Mouse (Mus musculus) testis, postnatal 14 days (tissue): ENCODE data around the gene Rbm12b1.
"Not testable (repeated sequence)": the region's sequence is repeated elsewhere in the genome, so short reads cannot be mapped to it uniquely, and the experiment has no call there.

Source experiments
- DNase-seq: peaks from one replicate; pipeline ENCODE4 v3.0.0; 2021; ENCODE audit warnings: low spot score

Gene Rbm12b1

GRCm38 (mm10) chr4:12140141-12140567, at the start of gene Rbm12b1:
Gene Rbm12b1, plus strand, starts transcription at chr4:12140264.
- DNase-seq = peak; percentile 85

GRCm38 (mm10) chr4:12140592-12141062, 563 bp downstream of the Rbm12b1 start:
- not testable (repeated sequence) for DNase-seq

- DNase-seq = not testable (repeated sequence)
Measured at GRCm38 (mm10) chr4:12141516-12141915, 1.5 kb downstream of the Rbm12b1 start.

GRCm38 (mm10) chr4:12147660-12148059, 7.6 kb downstream of the Rbm12b1 start:
- no peak for DNase-seq

DNA sequence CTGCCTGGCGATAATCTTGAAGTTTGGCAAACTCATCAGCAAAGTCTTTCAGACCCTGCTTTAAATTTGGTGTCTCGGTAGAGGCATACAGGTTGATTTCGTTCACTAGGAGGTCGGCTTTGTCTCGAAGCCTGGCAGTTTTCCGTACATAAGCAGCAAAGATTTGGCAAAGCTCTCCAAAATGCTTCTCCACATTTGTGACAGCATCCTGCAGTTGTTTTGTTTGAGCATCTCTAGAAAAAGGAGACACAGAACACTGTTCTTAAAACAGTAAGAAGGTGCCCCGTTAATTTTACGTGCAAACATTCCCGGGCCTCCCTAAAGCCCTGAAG, 30.9 kb downstream of the Rbm12b1 start:
- DNase-seq = no peak

DNA sequence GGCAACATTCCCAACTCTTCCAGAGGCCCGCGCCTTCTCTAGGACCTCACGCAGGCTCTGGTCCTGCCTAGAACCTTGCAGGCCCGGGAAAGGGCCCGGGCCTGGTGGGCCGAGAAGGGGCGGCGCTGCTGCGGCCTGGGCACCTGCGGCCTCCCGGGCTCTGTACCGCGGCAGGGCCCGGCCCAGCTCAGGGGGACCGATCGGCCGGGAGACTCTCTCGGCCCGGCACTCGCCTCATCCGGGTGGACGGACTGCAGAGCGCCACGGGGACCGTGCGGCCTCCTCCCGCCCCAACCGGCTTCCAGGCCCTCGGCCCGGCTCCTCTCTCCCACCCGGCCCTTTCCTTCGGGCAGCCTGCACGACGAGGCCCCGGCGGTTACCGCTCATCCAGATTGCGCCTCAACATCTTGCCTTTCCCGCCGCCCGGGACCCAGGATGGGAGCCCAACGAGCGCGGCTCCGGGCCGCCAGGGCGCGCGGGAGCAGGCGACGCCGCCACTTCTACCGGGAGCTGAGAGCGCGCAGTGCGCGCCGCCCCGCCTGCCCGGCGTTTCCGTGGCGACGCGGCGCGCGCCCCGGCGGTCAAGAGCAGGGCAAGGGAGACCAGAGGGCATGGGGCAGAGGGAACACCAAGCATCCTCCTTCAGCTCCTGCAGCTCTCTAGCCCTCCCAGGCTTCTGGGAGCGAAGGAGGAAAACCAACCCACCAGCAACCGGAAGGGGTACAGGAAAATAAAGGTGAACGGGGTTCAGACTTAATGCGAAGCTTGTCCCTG, 31.4 kb downstream of the Rbm12b1 start, which contains the start of gene Fam92a:
Fam92a (minus strand) TSS at position 698 of the 774 bp plus-strand sequence.
- DNase-seq = peak; percentile 76

DNA sequence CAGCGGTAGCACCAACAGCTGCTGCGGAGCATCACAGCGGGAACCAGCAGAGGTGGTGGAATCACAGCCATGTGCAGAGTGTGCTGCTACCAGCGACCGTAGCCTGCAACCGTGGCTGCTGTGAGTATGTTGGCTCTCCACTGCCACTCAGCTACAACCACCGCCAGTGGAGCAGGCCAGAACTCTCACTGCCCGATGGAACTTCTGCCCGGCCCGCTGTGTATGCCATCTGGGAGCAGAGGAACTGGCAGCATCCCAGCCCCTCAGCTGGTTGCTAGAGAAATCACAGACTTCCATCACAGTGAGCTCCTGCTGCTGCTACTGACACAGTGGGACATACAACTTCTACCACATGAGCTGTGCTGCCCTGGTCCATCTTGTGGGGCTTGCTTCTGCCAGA, 38.9 kb downstream of the Rbm12b1 start:
- DNase-seq = no peak
